Mouse (Mus musculus): ENCODE results near the gene Olfr1359.
A peak's percentile ranks its signal among the peaks of the same experiment; 100 is the strongest.
"Not testable (repeated sequence)": the region's sequence is repeated elsewhere in the genome, so short reads cannot be mapped to it uniquely, and the experiment has no call there.

The Olfr1359 gene

GRCm38 (mm10) chr13:21727948-21728572, 30.1 kb downstream of the Olfr1359 start:
- no peak for DNase-seq

- no peak for DNase-seq
Measured at GRCm38 (mm10) chr13:21729544-21729943, 31.6 kb downstream of the Olfr1359 start.

DNA sequence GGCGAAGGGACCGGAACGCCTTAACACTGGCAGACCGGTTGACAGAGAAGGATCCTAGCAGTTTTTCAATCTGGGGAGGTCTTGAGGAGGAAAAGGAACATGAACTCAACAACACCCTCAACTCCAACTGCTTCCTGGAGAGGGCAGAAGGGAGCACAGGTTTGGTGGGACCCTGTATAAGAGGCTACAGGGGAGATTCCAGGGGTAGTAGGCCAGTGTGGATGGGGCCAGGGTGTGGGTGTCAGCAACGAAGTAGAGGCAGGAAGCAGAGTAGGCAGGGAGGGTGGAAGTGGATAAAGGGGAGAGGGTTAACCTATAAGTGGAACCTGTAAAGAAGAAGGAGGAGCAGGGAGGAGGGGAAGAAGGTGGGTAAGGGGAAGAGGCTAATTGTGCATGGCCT, 35.6 kb downstream of the Olfr1359 start:
- DNase-seq, result no peak

DNA sequence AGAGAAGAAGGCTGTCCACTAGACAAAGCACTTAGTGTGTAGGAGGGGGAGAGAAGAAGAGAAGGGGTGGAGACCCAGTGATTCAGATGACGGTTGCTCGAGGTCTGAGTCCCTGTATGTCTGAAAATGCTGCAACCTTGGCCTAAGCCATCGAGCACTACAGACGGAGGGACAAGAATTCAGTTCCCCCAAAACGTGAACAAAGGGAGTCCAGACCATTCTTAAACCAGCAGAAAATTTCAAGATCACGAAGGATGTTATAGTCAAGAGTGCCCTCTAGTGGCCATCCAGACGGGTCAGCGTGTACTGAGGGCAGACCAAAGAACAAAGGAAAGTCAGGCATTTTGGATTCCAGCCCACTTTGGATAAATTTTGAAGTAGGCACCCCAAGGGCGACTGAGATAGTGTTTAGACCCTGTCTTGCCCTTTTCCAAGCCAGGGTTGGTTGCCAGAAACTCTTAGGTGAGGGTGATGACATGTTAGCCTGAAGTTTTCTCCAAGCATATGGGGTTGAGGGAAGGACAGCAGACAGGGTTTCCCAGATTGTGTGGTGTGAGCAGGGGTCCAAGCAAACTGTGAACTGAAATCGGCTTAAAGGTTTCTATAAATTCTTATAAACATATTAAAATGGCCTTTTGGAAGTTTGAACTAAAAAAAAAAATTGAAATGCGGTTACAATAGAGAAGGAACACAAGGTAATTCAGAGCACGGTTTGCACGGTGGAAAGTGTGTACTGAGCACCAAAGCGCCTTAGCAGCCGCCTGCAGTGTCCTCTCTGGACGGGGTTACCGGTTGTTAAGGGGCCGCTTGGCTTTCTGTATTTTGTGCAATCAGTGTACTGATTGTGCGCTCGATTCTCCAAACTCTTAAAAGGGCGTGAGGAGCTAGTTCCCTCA, 36.3 kb downstream of the Olfr1359 start:
- DNase-seq, result peak; percentile 85

DNA sequence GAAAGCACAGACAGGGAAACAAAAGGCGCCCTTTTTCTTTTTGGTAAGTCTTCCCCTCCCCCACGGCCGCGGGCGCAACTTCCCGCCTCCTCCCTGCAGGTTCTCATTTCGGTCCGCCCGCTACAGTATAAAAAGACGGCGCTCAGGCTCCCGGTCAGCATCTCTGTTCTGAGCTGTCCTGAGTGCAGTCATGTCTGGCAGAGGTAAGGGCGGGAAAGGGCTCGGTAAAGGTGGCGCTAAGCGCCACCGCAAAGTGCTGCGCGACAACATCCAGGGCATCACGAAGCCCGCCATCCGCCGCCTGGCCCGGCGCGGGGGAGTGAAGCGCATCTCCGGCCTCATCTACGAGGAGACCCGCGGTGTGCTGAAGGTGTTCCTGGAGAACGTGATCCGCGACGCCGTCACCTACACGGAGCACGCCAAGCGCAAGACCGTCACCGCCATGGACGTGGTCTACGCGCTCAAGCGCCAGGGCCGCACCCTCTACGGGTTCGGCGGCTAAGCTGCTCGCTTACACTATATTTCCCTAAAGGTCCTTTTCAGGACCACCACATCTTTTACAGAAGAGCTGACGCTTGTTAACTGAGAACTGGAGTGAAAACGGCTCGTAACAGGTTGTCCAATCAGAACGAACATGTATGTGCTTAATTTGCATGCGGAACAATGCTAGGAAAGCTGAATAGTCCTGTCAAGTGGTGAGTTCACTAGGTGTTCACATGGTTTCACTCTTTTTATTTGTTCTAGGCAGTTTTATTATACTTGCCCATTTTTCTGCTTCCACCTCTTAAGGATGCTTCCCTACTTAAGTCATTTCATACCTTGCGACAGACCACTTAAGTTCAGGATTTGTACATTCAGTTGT, 37.2 kb downstream of the Olfr1359 start, which contains the start of gene Hist1h4j:
Hist1h4j (plus strand) TSS at position 159 of the 862 bp plus-strand sequence.
- DNase-seq, result peak; percentile 67

GRCm38 (mm10) chr13:21745006-21745405, 47.1 kb downstream of the Olfr1359 start:
- no peak for DNase-seq

- DNase-seq, result no peak
Measured at GRCm38 (mm10) chr13:21749387-21750158, 51.7 kb downstream of the Olfr1359 start.

GRCm38 (mm10) chr13:21750159-21751017, 52.5 kb downstream of the Olfr1359 start, which contains the start of gene Hist1h4k:
Hist1h4k (minus strand) TSS chr13:21750505.
- DNase-seq, result peak; percentile 86

DNA sequence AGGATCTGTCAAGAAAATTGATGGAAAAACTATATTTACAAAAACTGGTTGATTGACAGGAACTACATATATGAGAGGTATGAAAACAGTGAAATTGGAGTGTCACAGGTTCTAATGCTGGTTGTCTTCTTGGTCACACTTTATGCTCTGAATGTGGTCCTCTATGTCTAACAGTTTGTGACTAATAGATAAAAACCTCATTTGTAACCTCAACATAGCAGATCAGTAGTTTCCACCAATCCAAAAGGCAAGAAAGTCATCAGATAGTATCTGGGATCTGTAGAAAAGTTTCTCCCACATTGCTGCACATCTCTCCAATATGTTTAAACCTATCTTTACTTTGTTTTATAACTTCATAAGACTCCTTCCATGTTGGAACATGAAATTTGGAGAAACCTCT, 53.5 kb downstream of the Olfr1359 start:
- DNase-seq, result no peak

DNA sequence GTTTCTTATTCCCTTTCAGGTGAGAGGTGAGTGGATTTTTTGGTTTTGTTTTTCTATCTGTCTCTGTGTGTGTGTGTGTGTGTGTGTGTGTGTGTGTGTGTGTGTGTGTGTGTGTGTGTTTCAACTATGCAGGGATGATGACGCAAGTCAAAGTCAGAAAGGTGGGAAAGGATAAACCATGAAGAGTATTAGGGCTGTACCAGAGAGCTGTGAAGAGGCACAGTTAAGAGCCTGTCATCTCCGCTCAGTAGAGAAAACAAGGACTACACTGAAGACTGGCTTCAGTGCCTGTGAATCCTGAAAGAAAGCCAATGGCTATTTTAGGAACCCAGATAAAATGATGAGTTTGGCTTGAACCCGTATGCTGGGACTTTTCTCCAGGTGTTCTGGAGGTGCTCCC, 53.9 kb downstream of the Olfr1359 start:
- no peak for DNase-seq

DNA sequence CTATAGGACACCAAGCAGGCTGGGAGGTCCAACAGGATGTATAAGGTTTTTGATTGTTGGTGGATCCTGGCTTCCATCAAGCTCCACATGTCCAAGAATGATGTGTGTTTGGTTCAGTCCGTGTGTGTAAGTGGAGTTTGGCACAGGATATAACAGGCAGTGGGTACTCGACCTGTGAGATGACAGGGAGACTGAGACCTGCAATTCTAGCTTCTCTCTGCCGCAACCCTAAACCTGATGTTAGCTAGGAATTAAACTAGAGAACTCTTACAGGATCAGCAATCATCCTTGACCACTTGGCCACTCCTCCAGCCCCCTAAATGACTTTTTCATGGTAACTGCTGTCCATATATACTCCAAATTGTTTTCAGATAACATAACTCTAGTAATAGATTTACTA, 54.4 kb downstream of the Olfr1359 start:
- no peak for DNase-seq

DNA sequence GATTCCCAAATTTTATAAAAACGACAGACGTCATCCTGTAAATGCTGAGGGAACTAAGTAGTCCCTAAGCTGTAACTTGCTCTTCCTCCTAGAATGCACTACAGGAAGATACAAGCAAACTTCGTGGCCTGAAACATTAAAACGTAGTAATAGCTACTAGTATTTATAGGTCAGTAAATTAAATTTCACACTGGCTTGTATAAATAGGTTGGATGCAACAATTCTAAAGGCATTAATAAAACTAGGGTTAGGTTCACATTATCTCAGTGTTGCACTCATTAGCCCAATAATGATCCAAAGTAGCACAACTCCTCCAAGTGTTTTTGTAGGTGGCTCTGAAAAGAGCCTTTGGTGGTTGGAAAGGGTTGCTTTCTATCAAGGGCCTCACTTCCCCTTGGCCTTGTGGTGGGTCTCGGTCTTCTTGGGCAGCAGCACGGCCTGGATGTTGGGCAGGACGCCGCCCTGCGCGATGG, 55.2 kb downstream of the Olfr1359 start:
- no peak for DNase-seq

GRCm38 (mm10) chr13:21753524-21754285, 55.8 kb downstream of the Olfr1359 start, which contains the start of the genes Hist1h2ak and Hist1h2bn:
Hist1h2ak (minus strand) TSS chr13:21753827.
Hist1h2bn (plus strand) TSS chr13:21754123.
- DNase-seq, result peak; percentile 54

GRCm38 (mm10) chr13:21754294-21755001, 56.5 kb downstream of the Olfr1359 start:
- not testable (repeated sequence) for DNase-seq

DNA sequence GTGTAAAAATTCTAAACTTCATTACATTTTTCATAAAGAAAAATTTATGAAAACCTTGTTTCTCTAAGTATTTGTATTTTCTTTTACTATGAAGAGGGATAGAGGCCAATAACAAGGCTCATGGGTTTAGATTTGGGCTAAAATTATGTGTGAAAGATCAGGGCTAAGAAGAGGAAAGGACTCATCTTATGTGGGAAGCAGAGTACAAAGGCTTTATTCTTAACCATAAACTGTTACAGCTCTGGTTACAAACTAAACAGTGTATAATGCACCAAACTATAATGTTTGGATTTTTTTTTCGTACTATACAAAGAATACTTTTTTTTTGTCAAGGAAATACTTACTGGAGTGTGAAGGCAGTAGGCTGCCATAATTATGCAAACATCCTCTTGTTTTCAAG, 57.8 kb downstream of the Olfr1359 start:
- no peak for DNase-seq
